Mouse (Mus musculus) spleen, adult 18-20 months (tissue): Measurements from ENCODE around the gene Fam53b.

Experiments
- DNase-seq, 2 experiments: peaks; one replicate each; pipeline ENCODE4 v3.0.0; 2022; ENCODE audit warnings: mixed read lengths in 2 of 2

Gene Fam53b

GRCm38 (mm10) chr7:132813416-132814088 lies at the start of gene Fam53b:
Gene Fam53b (minus strand): TSS chr7:132813886.
- peak; percentile 60 to 65 for DNase-seq

- DNase-seq, result peak; percentile 82 to 90
Observed at GRCm38 (mm10) chr7:132859042-132859958, 45.6 kb upstream of the Fam53b start, which contains the start of gene Abraxas2. Gene Abraxas2 (plus strand): TSS chr7:132859225.

GRCm38 (mm10) chr7:132858043-132858608 lies 44.4 kb upstream of the Fam53b start:
- DNase-seq, result no peak

GRCm38 (mm10) chr7:132856083-132856482 lies 42.4 kb upstream of the Fam53b start:
- DNase-seq, result no peak

GRCm38 (mm10) chr7:132853946-132854345 lies 40.3 kb upstream of the Fam53b start:
- no peak for DNase-seq

GRCm38 (mm10) chr7:132853361-132853760 lies 39.7 kb upstream of the Fam53b start:
- DNase-seq, result no peak

- DNase-seq, result peak; percentile 61 to 76
Observed at GRCm38 (mm10) chr7:132852173-132852844, 38.6 kb upstream of the Fam53b start, which contains the start of gene Eef1akmt2. Gene Eef1akmt2 (minus strand): TSS chr7:132852673.

- no peak for DNase-seq
Observed at GRCm38 (mm10) chr7:132843152-132843551, 29.5 kb upstream of the Fam53b start.

- no peak for DNase-seq
Observed at GRCm38 (mm10) chr7:132842455-132842854, 28.8 kb upstream of the Fam53b start.

- no peak for DNase-seq
Observed at GRCm38 (mm10) chr7:132841287-132841686, 27.6 kb upstream of the Fam53b start.

GRCm38 (mm10) chr7:132830955-132831354 lies 17.3 kb upstream of the Fam53b start:
- DNase-seq, result no peak

- DNase-seq, result no peak
Observed at GRCm38 (mm10) chr7:132824346-132825022, 10.8 kb upstream of the Fam53b start.

GRCm38 (mm10) chr7:132823832-132824231 lies 10.1 kb upstream of the Fam53b start:
- DNase-seq, result no peak

- DNase-seq, result no peak
Observed at GRCm38 (mm10) chr7:132820692-132821091, 7.0 kb upstream of the Fam53b start.

- no peak for DNase-seq
Observed at GRCm38 (mm10) chr7:132817056-132817455, 3.4 kb upstream of the Fam53b start.

GRCm38 (mm10) chr7:132816528-132816927 lies 2.8 kb upstream of the Fam53b start:
- no peak for DNase-seq

GRCm38 (mm10) chr7:132815081-132815480 lies 1.4 kb upstream of the Fam53b start:
- DNase-seq, result no peak

- DNase-seq, result no peak
Observed at GRCm38 (mm10) chr7:132814089-132814450, 384 bp upstream of the Fam53b start.

GRCm38 (mm10) chr7:132812619-132813415 lies 869 bp downstream of the Fam53b start:
- DNase-seq, result peak; percentile 57 to 65

- peak in 1 of 2 experiments; percentile 42 for DNase-seq
Observed at GRCm38 (mm10) chr7:132811716-132812618, 1.7 kb downstream of the Fam53b start.
